In the genomic region with DNA sequence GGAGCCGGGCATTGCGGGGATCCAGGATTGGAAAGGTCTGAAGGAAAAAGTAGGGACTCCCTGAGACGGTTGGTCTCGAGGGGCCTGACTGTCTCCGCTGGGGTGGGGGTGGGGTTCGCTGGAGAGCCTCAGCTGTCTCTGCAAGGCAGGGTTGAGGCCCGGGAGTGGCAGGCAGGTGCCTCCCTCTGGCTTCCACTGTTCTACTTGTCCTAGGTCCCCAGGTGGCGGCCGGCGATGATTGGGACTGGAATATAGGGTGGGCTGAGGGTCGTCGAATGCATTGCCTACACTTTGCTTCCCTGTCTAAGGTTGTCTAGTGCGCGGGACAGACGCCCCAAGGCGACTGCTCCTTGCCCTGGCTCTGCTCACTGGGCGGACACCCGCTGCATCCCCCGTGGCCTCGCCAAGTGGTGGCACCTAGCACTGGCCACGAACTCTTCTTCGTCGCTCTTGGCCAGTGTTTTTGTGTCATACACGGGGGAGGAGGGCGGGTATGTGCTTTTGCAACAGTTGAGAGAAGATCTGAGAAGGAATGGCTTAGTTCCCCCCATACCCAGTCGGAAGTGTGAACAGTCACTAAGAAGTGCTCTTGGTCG, we compare ENCODE assay signal across 8 mouse cellular contexts. TPM values are rescaled to one million over a fixed set of nuclear protein-coding genes. Genes with fewer than 3 reads are reported as not detected.
DNase-seq lines count a peak whose midpoint lies in the region; ATAC-seq and TF ChIP-seq lines count a peak whose summit lies in the region.

No protein-coding gene starts in this region.

- peak overlapping the region; percentile 82 for H3K4me3 ChIP-seq in gastrocnemius, adult 2 months
- peak overlapping the region; percentile 51 for H3K4me3 ChIP-seq in limb, embryonic 15.5 days
- peak overlapping the region; percentile 49 for H3K4me3 ChIP-seq in midbrain, postnatal 0 days (ENCODE audit: low read depth, low read length)

- H3K36me3 ChIP-seq in limb, embryonic 15.5 days = no peaks in the 10 kb centered on the region
- H3K36me3 ChIP-seq in midbrain, postnatal 0 days (ENCODE audit: insufficient read depth, low read length) = no peaks in the 10 kb centered on the region

- H3K27me3 ChIP-seq in limb, embryonic 15.5 days = no peaks in the 10 kb centered on the region
- no peaks in the 10 kb centered on the region for H3K27me3 ChIP-seq in midbrain, postnatal 0 days (ENCODE audit: insufficient read depth, low read length)

- intact Hi-C loops in gastrocnemius, adult 2 months (cut with DNase I) = loop anchor here (5.0 kb wide), 1 partner anchor 163 kb away; the partner anchor contains the start of gene Mamld1

- H3K4me1 ChIP-seq in limb, embryonic 15.5 days = no peaks in the 10 kb centered on the region
- H3K4me1 ChIP-seq in midbrain, postnatal 0 days (ENCODE audit: insufficient read depth, low read length) = no peaks in the 10 kb centered on the region

- TF ChIP-seq CTCF in gastrocnemius, adult 2 months (IDR thresholded peaks at IDR 0.05) = peak; percentile 18; the same call in 1 of the 2 replicates
- TF ChIP-seq CTCF in midbrain, postnatal 0 days (IDR thresholded peaks at IDR 0.05) = no peak

- H3K9ac ChIP-seq in limb, embryonic 15.5 days = peak overlapping the region; percentile 18; the same call in 1 of the 2 replicates
- H3K9ac ChIP-seq in midbrain, postnatal 0 days (replicated peaks; ENCODE audit: low read length, poor library complexity, severe bottlenecking) = peak overlapping the region; percentile 44

- peak overlapping the region; percentile 85 for H3K27ac ChIP-seq in gastrocnemius, adult 2 months
- H3K27ac ChIP-seq in limb, embryonic 15.5 days = no peak overlapping the region
- no peak overlapping the region for H3K27ac ChIP-seq in midbrain, postnatal 0 days (ENCODE audit: low read depth, low read length)

- H3K4me2 ChIP-seq in limb, embryonic 15.5 days = peak overlapping the region; percentile 69
- peak overlapping the region; percentile 59 for H3K4me2 ChIP-seq in midbrain, postnatal 0 days (ENCODE audit: low read depth, low read length, poor library complexity, severe bottlenecking)

- H3K9me3 ChIP-seq in limb, embryonic 15.5 days = no peaks in the 10 kb centered on the region
- no peaks in the 10 kb centered on the region for H3K9me3 ChIP-seq in midbrain, postnatal 0 days (ENCODE audit: low read length)

- DNase-seq in gastrocnemius, adult 2 months = peak; percentile 44
- DNase-seq in gastrocnemius, postnatal 25 days = no peak
- DNase-seq in 416B (ENCODE audit: low read depth) = peak; percentile 59
- peak; percentile 25 to 47 for DNase-seq in adrenal gland, postnatal 36 days
- DNase-seq in midbrain, postnatal 0 days (ENCODE audit: low spot score) = no peak
- peak; percentile 48 for DNase-seq in testis, postnatal 10 days (ENCODE audit: low spot score)

- ATAC-seq in granulocyte monocyte progenitor cell, adult 5-6 weeks (replicated peaks; ENCODE audit: poor library complexity, severe bottlenecking) = peak; percentile 78
- 0 out of 2 replicates have a peak, but pooled peaks have one; percentile 40 for ATAC-seq in limb, embryonic 15.5 days (ENCODE audit: insufficient number of reproducible peaks, low FRiP score, low TSS enrichment, low read depth)
- peak; percentile 80 for ATAC-seq in midbrain, postnatal 0 days (ENCODE audit: low FRiP score)

- WGBS in limb, embryonic 15.5 days = 25% methylated on average over 27 of the region's 27 CpGs
- WGBS in midbrain, postnatal 0 days = 25% methylated on average over 26 of the region's 27 CpGs

RNA-seq across cellular contexts. Expression of gene Mtm1, which starts 4.6 kb away (rescaled TPM):
- 10 to 100 TPM; 12.9 to 13.9 TPM for total RNA-seq in gastrocnemius, adult 2 months (2021)
- 10 to 100 TPM in 1 of 2 experiments, 1 to 10 TPM in 1; 9.8 to 10.9 TPM for total RNA-seq in gastrocnemius, postnatal 25 days (2021)
- total RNA-seq in adrenal gland, postnatal 36 days (2021) = 10 to 100 TPM; 11.7 to 28.6 TPM
- total RNA-seq in granulocyte monocyte progenitor cell, adult 5-6 weeks (2014; fragmentation: Nextera tagmentation) = 26.0 and 28.3 TPM in 2 replicates
- total RNA-seq in granulocyte monocyte progenitor cell, adult 5-6 weeks (2017) = 28.8 and 43.0 TPM in 2 replicates
- polyA plus RNA-seq in limb, embryonic 15.5 days (2015; fragmentation: Nextera tagmentation; extraction: Ambion mirVana) = 4.9 and 5.2 TPM in 2 replicates
- 4.1 and 7.9 TPM in 2 replicates for total RNA-seq in midbrain, postnatal 0 days (2014; rRNA removed)
- polyA plus RNA-seq in midbrain, postnatal 0 days (2015; fragmentation: Nextera tagmentation; extraction: Ambion mirVana) = 3.3 and 4.1 TPM in 2 replicates

Comparison
In these comparisons a context has a peak if more than half of its experiments do, and no peak if none do; other contexts are left out.
1. DNase-seq: peak in gastrocnemius, adult 2 months (single experiment), 416B (single experiment), adrenal gland, postnatal 36 days (2 of 2) and testis, postnatal 10 days (single experiment); none in gastrocnemius, postnatal 25 days (single experiment) and midbrain, postnatal 0 days (single experiment).
2. Peak in every context shown above with its lines, with median percentiles within 50 percentile points of each other: H3K4me3 ChIP-seq and ATAC-seq.